Mouse (Mus musculus): ENCODE measurements around the gene Esrrg.

Gene Esrrg

GRCm38 (mm10) chr1:187649871-187650270, 41.3 kb downstream of the Esrrg start:
- CTCF ChIA-PET: no interaction called here

DNA sequence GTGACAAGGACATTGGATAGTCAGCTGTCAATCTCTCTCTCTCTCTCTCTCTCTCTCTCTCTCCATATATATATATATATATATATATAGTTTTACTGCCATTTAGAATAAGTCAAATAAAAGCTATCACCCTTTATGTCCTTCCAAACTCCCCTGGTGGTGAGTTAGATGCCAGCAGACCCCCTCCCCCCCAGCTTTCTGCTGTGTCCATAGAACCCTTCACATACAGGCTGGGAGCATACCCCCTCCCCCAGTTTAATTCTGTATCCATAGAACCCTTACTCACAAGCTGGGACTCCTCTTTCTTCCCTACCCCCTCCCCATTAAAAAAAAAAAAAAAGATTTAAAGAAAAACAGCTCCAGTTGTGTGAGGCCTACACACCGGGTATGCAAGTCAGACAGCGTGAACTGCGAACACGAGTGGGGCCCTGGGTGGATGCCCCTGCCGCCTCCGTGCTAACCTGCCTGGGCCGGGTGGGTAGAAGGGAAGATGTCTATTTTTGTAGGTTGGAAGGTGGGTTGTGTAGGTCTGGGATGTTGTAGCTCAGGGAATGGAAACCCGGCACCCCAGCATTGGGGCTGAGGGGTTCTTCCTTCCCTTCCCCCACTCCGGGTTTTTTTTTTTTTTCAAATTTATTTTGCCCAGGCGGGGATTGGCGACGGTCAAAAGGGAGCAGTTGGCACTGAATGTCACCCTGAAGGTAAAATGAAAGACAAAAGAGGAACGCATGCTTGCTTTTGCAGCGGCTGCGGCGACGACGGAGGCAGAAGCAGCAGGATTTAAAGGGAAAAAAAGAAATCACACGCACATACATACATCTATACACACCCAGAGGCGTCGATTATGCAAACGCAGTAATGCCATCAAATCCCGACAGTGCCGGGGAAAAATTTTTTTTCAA, 42.4 kb downstream of the Esrrg start:
- CTCF ChIA-PET: interaction anchor here (0.6 kb wide), 1 partner anchor 22 kb away, joined by 3 read pairs; no protein-coding TSS in a partner anchor

DNA sequence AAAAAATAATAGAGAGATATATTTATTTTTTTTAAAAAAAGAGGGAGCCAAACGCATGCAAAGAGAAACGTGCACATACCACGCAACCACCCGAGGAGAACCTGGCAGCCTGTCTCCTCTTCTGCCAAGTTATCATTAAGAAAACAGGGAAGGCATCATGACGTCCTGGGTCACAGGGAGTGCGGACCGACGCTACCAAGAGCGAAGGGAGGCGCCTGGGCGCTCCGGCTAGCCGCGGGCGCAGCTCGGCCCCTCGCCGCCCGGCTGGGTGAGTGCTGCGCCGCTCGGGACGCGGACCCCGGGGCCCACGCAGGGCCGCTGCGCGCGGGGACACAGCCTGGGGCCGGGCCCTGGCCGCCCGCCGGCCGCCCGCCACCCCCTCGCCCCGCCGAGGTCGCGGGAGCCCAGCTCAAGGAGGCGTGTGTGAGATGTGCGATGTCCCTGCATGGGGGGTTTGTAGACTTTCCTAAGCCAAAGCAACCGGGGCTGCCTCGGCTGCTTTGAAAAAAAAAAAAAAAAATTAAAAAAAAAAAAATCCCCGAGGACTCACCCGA, 43.2 kb downstream of the Esrrg start:
- CTCF ChIA-PET: no interaction called here

- CTCF ChIA-PET: no interaction called here
Measured at GRCm38 (mm10) chr1:187652445-187652844, 43.9 kb downstream of the Esrrg start.

GRCm38 (mm10) chr1:187653390-187653789, 44.8 kb downstream of the Esrrg start:
- CTCF ChIA-PET: no interaction called here

DNA sequence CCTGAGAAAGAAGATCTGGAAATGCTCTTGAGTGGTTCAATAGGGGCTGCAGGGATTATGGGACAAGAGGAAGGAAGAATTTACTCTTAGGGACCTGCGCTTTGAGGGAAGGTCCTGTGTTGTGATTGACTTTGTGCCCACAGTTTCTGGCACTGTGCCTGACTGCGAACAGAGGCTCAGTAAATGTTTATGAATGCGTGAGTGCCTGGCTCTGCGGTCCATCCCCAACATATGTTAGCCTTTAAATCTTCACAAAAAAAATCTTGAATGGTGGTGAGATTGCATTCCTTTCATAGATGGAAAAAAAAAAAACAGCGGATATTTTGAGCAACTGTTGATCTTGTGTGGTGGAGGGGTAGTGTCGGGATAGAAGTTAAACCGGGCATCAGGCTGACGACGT, 52.4 kb downstream of the Esrrg start:
- CTCF ChIA-PET: no interaction called here

GRCm38 (mm10) chr1:187662083-187662609, 53.6 kb downstream of the Esrrg start:
- CTCF ChIA-PET: no interaction called here

DNA sequence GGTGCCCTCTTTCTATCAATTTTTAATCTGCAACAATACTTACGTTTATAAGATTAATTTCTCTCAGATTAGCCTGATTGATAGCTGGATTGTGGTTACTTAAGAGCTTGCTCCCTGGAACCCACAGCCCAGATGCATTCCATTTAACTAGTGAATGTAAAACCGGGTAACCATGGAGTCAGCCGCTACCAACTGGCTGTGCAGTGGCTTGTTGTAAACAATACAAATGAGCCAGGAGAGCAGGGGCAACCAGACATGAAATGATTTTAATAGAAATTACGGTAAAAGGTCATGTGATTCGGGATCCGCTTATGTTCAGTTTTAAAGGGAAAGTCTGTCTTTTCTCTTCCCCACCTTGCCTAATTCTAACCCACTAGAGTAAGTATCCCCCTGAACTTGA, 54.8 kb downstream of the Esrrg start:
- CTCF ChIA-PET: no interaction called here

DNA sequence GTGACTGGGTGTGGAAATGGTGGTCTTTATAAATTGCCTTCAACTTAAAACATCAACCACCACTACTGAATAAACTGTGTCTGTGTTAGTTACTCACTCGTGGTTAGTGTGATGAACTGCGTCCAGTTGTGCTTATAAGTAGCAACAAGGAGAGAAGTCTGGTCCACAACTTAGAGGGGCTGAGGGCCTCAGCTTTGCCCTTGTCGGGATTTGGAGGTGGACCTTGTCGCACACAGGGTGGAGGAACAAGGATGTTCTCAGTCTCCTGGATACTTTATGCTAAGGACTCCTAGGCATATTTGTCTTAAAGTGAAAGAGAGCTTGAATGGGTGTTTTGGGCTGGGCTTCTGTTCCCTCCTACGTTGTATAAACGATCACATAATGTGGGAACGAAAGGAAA, 55.7 kb downstream of the Esrrg start:
- CTCF ChIA-PET: no interaction called here

DNA sequence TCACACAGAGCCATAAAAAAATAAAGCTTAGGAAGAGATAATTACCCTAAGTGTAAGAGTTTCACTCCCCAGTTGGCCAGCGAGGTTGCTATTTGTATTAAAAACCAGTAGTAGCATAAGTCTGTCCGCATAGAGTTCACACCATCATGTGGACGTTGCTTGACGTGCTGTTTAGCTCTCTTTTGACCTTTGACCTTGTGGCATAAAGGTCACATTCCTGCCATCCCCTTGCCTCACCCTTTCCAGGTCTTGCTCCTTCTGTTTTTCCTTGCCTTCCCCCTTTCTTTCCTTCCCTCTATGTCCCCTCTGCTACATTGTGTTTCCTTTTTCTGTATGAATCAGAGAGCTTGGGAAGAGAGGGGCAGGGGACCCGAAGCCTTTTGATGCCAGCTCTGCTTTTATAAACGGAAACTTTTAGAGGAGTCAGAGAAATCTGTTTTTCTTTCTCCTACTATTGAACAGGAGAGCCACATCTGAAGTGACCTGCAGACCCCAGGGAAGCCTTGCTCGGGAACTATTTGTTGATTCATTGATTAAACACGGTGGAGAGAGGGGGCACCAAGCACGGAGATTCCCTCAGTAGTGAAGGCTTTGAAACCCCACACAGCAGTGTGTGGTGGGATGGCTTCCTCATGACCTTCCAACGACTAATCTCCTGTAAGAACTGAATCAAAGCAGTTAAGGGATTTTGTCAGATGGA, 57.5 kb downstream of the Esrrg start:
- CTCF ChIA-PET: no interaction called here

- CTCF ChIA-PET: no interaction called here
Measured at GRCm38 (mm10) chr1:187669746-187670145, 61.2 kb downstream of the Esrrg start.

DNA sequence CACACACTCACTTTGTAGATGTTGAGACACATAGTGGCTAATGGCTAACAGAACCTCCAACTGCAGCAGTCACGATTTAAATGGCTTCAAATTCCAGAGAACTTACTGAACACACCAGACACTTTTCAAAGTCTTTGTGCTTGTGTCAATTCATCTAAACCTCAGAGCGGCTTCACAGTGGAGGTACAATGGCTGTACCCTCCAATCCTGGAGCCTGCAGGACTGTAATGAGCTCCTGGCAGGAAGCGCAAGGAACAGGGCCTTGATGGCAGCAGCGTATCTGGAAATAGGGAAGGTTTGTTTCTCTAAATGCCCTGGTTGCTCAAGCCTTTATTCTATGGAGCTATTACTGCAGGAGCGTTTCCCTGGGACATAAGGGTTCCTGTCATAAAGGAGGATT, 63.9 kb downstream of the Esrrg start:
- CTCF ChIA-PET: no interaction called here

DNA sequence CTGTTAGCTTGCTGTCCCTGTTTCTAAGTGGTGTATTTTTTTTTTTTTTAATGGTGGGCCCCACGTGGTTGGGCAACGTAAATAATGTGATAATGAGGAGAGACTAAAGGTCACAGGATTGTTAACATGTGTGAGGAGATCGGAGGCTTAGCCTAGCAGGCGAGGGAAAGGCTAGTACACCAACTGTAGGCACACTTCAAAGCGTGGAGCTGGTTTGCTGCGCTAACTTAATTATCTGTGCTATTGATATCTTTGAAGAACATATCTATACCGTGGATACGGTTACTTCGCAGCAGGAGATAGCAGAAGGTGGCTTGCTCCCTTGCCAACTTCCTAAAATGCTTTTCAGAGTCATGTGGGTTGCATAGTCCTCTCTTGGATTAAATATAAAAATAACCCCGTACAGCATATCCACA, 66.2 kb downstream of the Esrrg start:
- CTCF ChIA-PET: no interaction called here

GRCm38 (mm10) chr1:187676626-187677025, 68.0 kb downstream of the Esrrg start:
- CTCF ChIA-PET: no interaction called here

- CTCF ChIA-PET: no interaction called here
Measured at GRCm38 (mm10) chr1:187679246-187679645, 70.7 kb downstream of the Esrrg start.

GRCm38 (mm10) chr1:187684519-187684918, 75.9 kb downstream of the Esrrg start:
- CTCF ChIA-PET: no interaction called here

GRCm38 (mm10) chr1:187691846-187692525, 83.4 kb downstream of the Esrrg start:
- CTCF ChIA-PET: no interaction called here

DNA sequence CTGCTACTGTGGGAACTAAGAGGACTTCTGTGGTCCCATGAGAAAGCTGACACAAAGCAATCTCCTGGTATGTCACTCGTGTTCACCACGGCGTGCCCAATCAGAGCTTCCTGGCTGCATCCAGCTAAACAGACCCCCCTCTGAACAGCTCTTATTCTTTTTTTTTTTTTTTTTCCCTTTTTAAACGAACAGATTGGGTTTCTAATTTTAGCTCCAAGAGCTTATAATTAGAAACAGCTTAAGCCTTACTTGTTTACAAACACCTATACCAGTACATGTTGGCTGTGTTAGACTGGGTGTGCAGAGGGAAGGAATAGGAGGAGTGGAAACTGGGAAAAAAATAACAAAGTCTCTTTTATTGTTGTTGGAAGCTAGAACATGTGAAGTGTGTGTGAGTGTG, 86.3 kb downstream of the Esrrg start:
- CTCF ChIA-PET: no interaction called here

GRCm38 (mm10) chr1:187698201-187698600, 89.6 kb downstream of the Esrrg start:
- CTCF ChIA-PET: no interaction called here

GRCm38 (mm10) chr1:187700963-187701362, 92.4 kb downstream of the Esrrg start:
- CTCF ChIA-PET: no interaction called here

GRCm38 (mm10) chr1:187704921-187705320, 96.3 kb downstream of the Esrrg start:
- CTCF ChIA-PET: no interaction called here

GRCm38 (mm10) chr1:187705348-187705747, 96.8 kb downstream of the Esrrg start:
- CTCF ChIA-PET: no interaction called here

All from spleen, embryonic (tissue).